Mouse (Mus musculus) ES-CJ7 (cell line): ENCODE results near the gene Gm49711.

ENCODE experiments used
- DNase-seq: peaks from one replicate; pipeline ENCODE4 v3.0.0; 2011; ENCODE audit warnings: low read depth, low spot score

Gene Gm49711

GRCm38 (mm10) chr16:92057852-92058643 is at the start of gene Gm49711, which contains the start of the genes Mrps6 and Slc5a3:
Gene Gm49711 (plus strand): TSS chr16:92058316.
Gene Mrps6 (plus strand): TSS chr16:92058270.
Gene Slc5a3 (plus strand): TSS chr16:92058322.
- DNase-seq = peak; percentile 81

- no peak for DNase-seq
These were observed 48.5 kb upstream of the Gm49711 start for GRCm38 (mm10) chr16:92009586-92009985.

GRCm38 (mm10) chr16:92016792-92017191 is 41.3 kb upstream of the Gm49711 start:
- no peak for DNase-seq

- peak; percentile 49 for DNase-seq
These were observed 38.7 kb upstream of the Gm49711 start for GRCm38 (mm10) chr16:92019141-92020118.

GRCm38 (mm10) chr16:92021656-92022400 is 36.3 kb upstream of the Gm49711 start:
- DNase-seq = peak; percentile 40

- no peak for DNase-seq
These were observed 35.4 kb upstream of the Gm49711 start for GRCm38 (mm10) chr16:92022494-92023283.

GRCm38 (mm10) chr16:92033286-92033685 is 24.8 kb upstream of the Gm49711 start:
- no peak for DNase-seq

- DNase-seq = no peak
These were observed 23.4 kb upstream of the Gm49711 start for GRCm38 (mm10) chr16:92034676-92035075.

GRCm38 (mm10) chr16:92036701-92037100 is 21.4 kb upstream of the Gm49711 start:
- DNase-seq = no peak

- DNase-seq = no peak
These were observed 20.1 kb upstream of the Gm49711 start for GRCm38 (mm10) chr16:92037891-92038607.

GRCm38 (mm10) chr16:92039421-92039820 is 18.7 kb upstream of the Gm49711 start:
- DNase-seq = peak; percentile 35

- DNase-seq = peak; percentile 34
These were observed 18.1 kb upstream of the Gm49711 start for GRCm38 (mm10) chr16:92039966-92040365.

- DNase-seq = no peak
These were observed 6.3 kb upstream of the Gm49711 start for GRCm38 (mm10) chr16:92051777-92052310.

GRCm38 (mm10) chr16:92052569-92052968 is 5.5 kb upstream of the Gm49711 start:
- DNase-seq = no peak

- no peak for DNase-seq
These were observed 1.4 kb upstream of the Gm49711 start for GRCm38 (mm10) chr16:92056711-92057110.

- no peak for DNase-seq
These were observed 662 bp upstream of the Gm49711 start for GRCm38 (mm10) chr16:92057456-92057851.

- DNase-seq = no peak
These were observed 816 bp downstream of the Gm49711 start for GRCm38 (mm10) chr16:92058644-92059620.

GRCm38 (mm10) chr16:92060213-92060612 is 2.1 kb downstream of the Gm49711 start:
- DNase-seq = no peak

- no peak for DNase-seq
These were observed 3.5 kb downstream of the Gm49711 start for GRCm38 (mm10) chr16:92061586-92061985.
